Mouse (Mus musculus): ENCODE measurements at regions not wholly inside any gene's neighbourhood (a gene's known extent, or its start where the extent isn't known, plus 50 kb on each side); places are given as distances from the start of the nearest gene placed in this dataset.
A peak's percentile ranks its signal among the peaks of the same experiment; 100 is the strongest.

GRCm38 (mm10) chr4:53231046-53231445, 71.4 kb upstream of the Abca1 start:
- Histone ChIP-seq H3ac (ENCODE audit: control insufficient read depth, insufficient read length, low read depth) (no peak overlapping the region), H3K36me3 (ENCODE audit: control insufficient read depth, insufficient read depth) (no peaks in the 10 kb centered on the region), H3K79me2 (ENCODE audit: control insufficient read depth, insufficient read depth) (no peaks in the 10 kb centered on the region), H3K27me3 (ENCODE audit: control insufficient read depth, insufficient read depth, insufficient read length) (no peaks in the 10 kb centered on the region), H3K79me3 (ENCODE audit: low read depth) (no peaks in the 10 kb centered on the region), H3K4me3 (ENCODE audit: insufficient read depth, poor library complexity, severe bottlenecking) (no peak overlapping the region)
- TF ChIP-seq USF1 (IDR thresholded peaks at IDR 0.05; ENCODE audit: low read depth) (no peak), FOSL1 (IDR thresholded peaks at IDR 0.05; ENCODE audit: insufficient read depth, low read length, poor library complexity, severe bottlenecking) (no peak), CEBPB (IDR thresholded peaks at IDR 0.05; ENCODE audit: low read depth) (no peak), MAX (IDR thresholded peaks at IDR 0.05) (no peak), MYOD1 (IDR thresholded peaks at IDR 0.05; ENCODE audit: control insufficient read depth, insufficient read length, low read depth) (no peak), CTCF (IDR thresholded peaks at IDR 0.05; ENCODE audit: control insufficient read depth, insufficient read depth, insufficient read length) (no peak), MYOG (IDR thresholded peaks at IDR 0.05; ENCODE audit: control insufficient read depth, extremely low read depth, insufficient read length) (no peak)

DNA sequence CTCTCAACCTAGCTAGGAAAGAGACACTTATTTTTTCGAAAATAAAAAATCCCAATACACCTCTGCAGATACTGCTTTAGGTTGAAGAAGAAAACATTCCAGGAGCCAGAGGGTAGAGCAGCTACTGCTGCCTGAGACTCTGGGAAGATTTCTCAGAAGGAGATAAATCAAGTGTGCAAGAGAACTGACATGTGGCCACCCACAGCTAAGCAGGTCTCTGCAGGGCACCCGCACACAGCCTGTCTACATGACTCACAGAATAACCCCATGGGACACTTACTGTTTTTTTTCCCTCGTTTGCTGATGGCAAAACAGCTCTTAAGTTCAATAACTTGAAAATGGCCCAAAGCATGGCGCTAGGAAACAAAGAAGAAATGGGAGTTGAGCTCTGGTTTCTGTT, 68.7 kb upstream of the Abca1 start:
- Histone ChIP-seq H3K27me3 (ENCODE audit: control insufficient read depth, insufficient read depth, insufficient read length) (no peaks in the 10 kb centered on the region), H3K79me3 (ENCODE audit: low read depth) (no peaks in the 10 kb centered on the region), H3K36me3 (ENCODE audit: control insufficient read depth, insufficient read depth) (no peaks in the 10 kb centered on the region), H3K4me3 (ENCODE audit: insufficient read depth, poor library complexity, severe bottlenecking) (no peak overlapping the region), H3K79me2 (ENCODE audit: control insufficient read depth, insufficient read depth) (no peaks in the 10 kb centered on the region), H3ac (ENCODE audit: control insufficient read depth, insufficient read length, low read depth) (no peak overlapping the region)
- TF ChIP-seq MYOD1 (IDR thresholded peaks at IDR 0.05; ENCODE audit: control insufficient read depth, insufficient read length, low read depth) = peak; percentile 55
- no peak for TF ChIP-seq CTCF (IDR thresholded peaks at IDR 0.05; ENCODE audit: control insufficient read depth, insufficient read depth, insufficient read length)
- no peak for TF ChIP-seq MYOG (IDR thresholded peaks at IDR 0.05; ENCODE audit: control insufficient read depth, extremely low read depth, insufficient read length)
- peak; percentile 30 for TF ChIP-seq CEBPB (IDR thresholded peaks at IDR 0.05; ENCODE audit: low read depth)
- no peak for TF ChIP-seq USF1 (IDR thresholded peaks at IDR 0.05; ENCODE audit: low read depth)
- peak; percentile 86 for TF ChIP-seq FOSL1 (IDR thresholded peaks at IDR 0.05; ENCODE audit: insufficient read depth, low read length, poor library complexity, severe bottlenecking)
- peak; percentile 63 for TF ChIP-seq MAX (IDR thresholded peaks at IDR 0.05)

DNA sequence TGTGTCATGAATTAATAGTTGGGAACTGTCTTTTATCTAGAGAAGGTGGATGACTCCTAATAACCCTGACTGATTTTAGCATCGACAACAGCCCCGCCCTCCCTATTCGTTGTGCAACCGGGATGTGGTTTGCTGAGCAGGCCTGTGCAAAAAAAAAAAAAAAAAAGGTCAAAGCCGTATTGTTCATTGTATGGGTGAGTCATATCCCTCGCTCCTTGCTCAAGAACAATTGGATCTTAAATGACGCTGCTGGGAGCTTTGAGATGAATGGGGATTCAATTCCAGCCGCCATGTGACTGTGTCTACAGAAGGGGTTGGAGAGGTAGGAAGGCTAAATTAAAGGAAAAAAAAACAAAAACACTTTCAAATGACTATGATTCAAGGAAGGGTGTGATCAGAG, 68.1 kb upstream of the Abca1 start:
- no peaks in the 10 kb centered on the region for H3K79me3 ChIP-seq (ENCODE audit: low read depth)
- no peak overlapping the region for H3K4me3 ChIP-seq (ENCODE audit: insufficient read depth, poor library complexity, severe bottlenecking)
- H3K27me3 ChIP-seq (ENCODE audit: control insufficient read depth, insufficient read depth, insufficient read length) = no peaks in the 10 kb centered on the region
- H3K79me2 ChIP-seq (ENCODE audit: control insufficient read depth, insufficient read depth) = no peaks in the 10 kb centered on the region
- no peaks in the 10 kb centered on the region for H3K36me3 ChIP-seq (ENCODE audit: control insufficient read depth, insufficient read depth)
- TF ChIP-seq CEBPB (IDR thresholded peaks at IDR 0.05; ENCODE audit: low read depth) = peak; percentile 97
- peak; percentile 91 for TF ChIP-seq USF1 (IDR thresholded peaks at IDR 0.05; ENCODE audit: low read depth)
- TF ChIP-seq CTCF (IDR thresholded peaks at IDR 0.05; ENCODE audit: control insufficient read depth, insufficient read depth, insufficient read length) = no peak
- peak; percentile 79 for TF ChIP-seq MAX (IDR thresholded peaks at IDR 0.05)
- TF ChIP-seq MYOG (IDR thresholded peaks at IDR 0.05; ENCODE audit: control insufficient read depth, extremely low read depth, insufficient read length) = no peak
- no peak for TF ChIP-seq MYOD1 (IDR thresholded peaks at IDR 0.05; ENCODE audit: control insufficient read depth, insufficient read length, low read depth)
- peak; percentile 79 for TF ChIP-seq FOSL1 (IDR thresholded peaks at IDR 0.05; ENCODE audit: insufficient read depth, low read length, poor library complexity, severe bottlenecking)
- no peak overlapping the region for H3ac ChIP-seq (ENCODE audit: control insufficient read depth, insufficient read length, low read depth)

DNA sequence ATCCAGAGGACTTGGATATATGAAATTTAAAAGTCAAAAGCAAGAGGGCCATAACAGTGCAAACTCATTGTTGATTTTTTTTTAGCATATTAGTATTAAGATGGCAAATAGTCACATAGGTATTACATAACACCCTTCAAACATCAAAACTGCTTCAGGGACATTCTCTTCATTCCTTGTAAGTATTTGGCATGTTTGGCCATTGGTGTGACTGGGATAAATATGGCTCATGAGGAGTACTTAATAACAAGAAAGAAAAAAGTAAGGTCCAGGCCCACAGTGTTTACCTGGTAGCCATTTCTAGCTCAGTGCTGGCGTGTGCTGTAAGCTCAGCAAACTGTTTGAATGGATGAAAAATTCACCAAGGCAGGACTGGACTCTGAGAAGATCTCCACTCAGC, 67.4 kb upstream of the Abca1 start:
- Histone ChIP-seq H3K27me3 (ENCODE audit: control insufficient read depth, insufficient read depth, insufficient read length) (no peaks in the 10 kb centered on the region), H3ac (ENCODE audit: control insufficient read depth, insufficient read length, low read depth) (no peak overlapping the region), H3K36me3 (ENCODE audit: control insufficient read depth, insufficient read depth) (no peaks in the 10 kb centered on the region), H3K4me3 (ENCODE audit: insufficient read depth, poor library complexity, severe bottlenecking) (no peak overlapping the region), H3K79me2 (ENCODE audit: control insufficient read depth, insufficient read depth) (no peaks in the 10 kb centered on the region), H3K79me3 (ENCODE audit: low read depth) (no peaks in the 10 kb centered on the region)
- TF ChIP-seq FOSL1 (IDR thresholded peaks at IDR 0.05; ENCODE audit: insufficient read depth, low read length, poor library complexity, severe bottlenecking) (no peak), CEBPB (IDR thresholded peaks at IDR 0.05; ENCODE audit: low read depth) (no peak), MYOD1 (IDR thresholded peaks at IDR 0.05; ENCODE audit: control insufficient read depth, insufficient read length, low read depth) (no peak), MYOG (IDR thresholded peaks at IDR 0.05; ENCODE audit: control insufficient read depth, extremely low read depth, insufficient read length) (no peak)

GRCm38 (mm10) chr4:53226376-53226775, 66.7 kb upstream of the Abca1 start:
- H3K79me2 ChIP-seq (ENCODE audit: control insufficient read depth, insufficient read depth) = no peaks in the 10 kb centered on the region
- no peak overlapping the region for H3ac ChIP-seq (ENCODE audit: control insufficient read depth, insufficient read length, low read depth)
- no peaks in the 10 kb centered on the region for H3K36me3 ChIP-seq (ENCODE audit: control insufficient read depth, insufficient read depth)
- TF ChIP-seq CEBPB (IDR thresholded peaks at IDR 0.05; ENCODE audit: low read depth) (no peak), FOSL1 (IDR thresholded peaks at IDR 0.05; ENCODE audit: insufficient read depth, low read length, poor library complexity, severe bottlenecking) (no peak), MAX (IDR thresholded peaks at IDR 0.05) (no peak)
- H3K79me3 ChIP-seq (ENCODE audit: low read depth) = no peaks in the 10 kb centered on the region
- no peaks in the 10 kb centered on the region for H3K27me3 ChIP-seq (ENCODE audit: control insufficient read depth, insufficient read depth, insufficient read length)
- H3K4me3 ChIP-seq (ENCODE audit: insufficient read depth, poor library complexity, severe bottlenecking) = no peak overlapping the region

GRCm38 (mm10) chr4:53223379-53223778, 63.7 kb upstream of the Abca1 start:
- Histone ChIP-seq H3K4me3 (ENCODE audit: insufficient read depth, poor library complexity, severe bottlenecking) (no peak overlapping the region), H3ac (ENCODE audit: control insufficient read depth, insufficient read length, low read depth) (no peak overlapping the region), H3K79me3 (ENCODE audit: low read depth) (no peaks in the 10 kb centered on the region), H3K27me3 (ENCODE audit: control insufficient read depth, insufficient read depth, insufficient read length) (no peaks in the 10 kb centered on the region), H3K36me3 (ENCODE audit: control insufficient read depth, insufficient read depth) (no peaks in the 10 kb centered on the region), H3K79me2 (ENCODE audit: control insufficient read depth, insufficient read depth) (no peaks in the 10 kb centered on the region)
- TF ChIP-seq FOSL1 (IDR thresholded peaks at IDR 0.05; ENCODE audit: insufficient read depth, low read length, poor library complexity, severe bottlenecking) (no peak), CTCF (IDR thresholded peaks at IDR 0.05; ENCODE audit: control insufficient read depth, insufficient read depth, insufficient read length) (no peak), USF1 (IDR thresholded peaks at IDR 0.05; ENCODE audit: low read depth) (no peak), CEBPB (IDR thresholded peaks at IDR 0.05; ENCODE audit: low read depth) (no peak), MAX (IDR thresholded peaks at IDR 0.05) (no peak), MYOD1 (IDR thresholded peaks at IDR 0.05; ENCODE audit: control insufficient read depth, insufficient read length, low read depth) (no peak), MYOG (IDR thresholded peaks at IDR 0.05; ENCODE audit: control insufficient read depth, extremely low read depth, insufficient read length) (no peak)
